Mouse (Mus musculus) lung, adult 2 months (tissue): ENCODE measurements around the gene Lurap1l.

ENCODE experiments used
- CTCF ChIP-seq: fragments of 200-500 bp; IDR thresholded peaks from 2 replicates; pipeline ENCODE4 v1.5.1; 2011; ENCODE audit warnings: mild to moderate bottlenecking, low read length, control low read depth; ENCODE audit not compliant: insufficient read depth
- POLR2A ChIP-seq: fragments of 200-500 bp; IDR thresholded peaks from 2 replicates; pipeline ENCODE4 v1.6.1; 2011; ENCODE audit warnings: low read depth, mild to moderate bottlenecking, control low read depth, low read length, borderline replicate concordance; ENCODE audit errors: extremely low read depth

DNA sequence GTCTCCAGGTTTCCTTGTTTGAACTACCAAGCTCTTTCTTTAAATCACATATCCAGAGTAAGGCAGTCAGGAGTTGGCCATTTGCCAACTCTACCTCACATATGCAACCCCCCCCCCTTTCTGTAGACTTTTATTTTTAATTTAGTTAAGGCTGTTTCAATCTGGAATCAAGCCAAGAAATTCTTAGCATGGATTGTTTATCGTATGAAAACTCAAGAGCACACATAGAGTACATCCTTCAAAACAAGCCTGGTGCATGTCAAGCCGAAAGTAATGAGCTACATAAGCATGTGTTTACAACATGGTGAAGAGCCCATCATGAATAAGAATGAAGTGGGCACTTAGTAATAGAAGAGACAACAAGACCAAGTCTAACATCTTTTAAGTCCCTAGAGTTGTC is 45.5 kb downstream of the Lurap1l start:
- no peak for TF ChIP-seq CTCF
- TF ChIP-seq POLR2A: no peak
